Mouse (Mus musculus) 3T3-L1 (cell line): ENCODE results near the gene Mcmbp.
A peak's percentile ranks its signal among the peaks of the same experiment; 100 is the strongest.
"Not testable (repeated sequence)": the region's sequence is repeated elsewhere in the genome, so short reads cannot be mapped to it uniquely, and the experiment has no call there.

ENCODE experiments used
- DNase-seq: peaks from one replicate; pipeline ENCODE4 v3.0.0-alpha.2; 2015; ENCODE audit warnings: low read depth, low spot score

Mcmbp gene

GRCm38 (mm10) chr7:128717991-128718390 is 22.3 kb downstream of the Mcmbp start:
- DNase-seq: no peak

- peak; percentile 69 for DNase-seq
Measured at GRCm38 (mm10) chr7:128705735-128706134, 34.6 kb downstream of the Mcmbp start.

GRCm38 (mm10) chr7:128699959-128700358 is 40.3 kb downstream of the Mcmbp start:
- DNase-seq: not testable (repeated sequence)

GRCm38 (mm10) chr7:128694848-128695247 is 45.4 kb downstream of the Mcmbp start:
- DNase-seq: no peak

- DNase-seq: no peak
Measured at GRCm38 (mm10) chr7:128692163-128692562, 48.1 kb downstream of the Mcmbp start.

- no peak for DNase-seq
Measured at GRCm38 (mm10) chr7:128690796-128691195, 49.5 kb downstream of the Mcmbp start.

- peak; percentile 66 for DNase-seq
Measured at GRCm38 (mm10) chr7:128690070-128690469, 50.2 kb downstream of the Mcmbp start.

- DNase-seq: no peak
Measured at GRCm38 (mm10) chr7:128689347-128689746, 50.9 kb downstream of the Mcmbp start.

- no peak for DNase-seq
Measured at GRCm38 (mm10) chr7:128687821-128688564, 52.3 kb downstream of the Mcmbp start.

GRCm38 (mm10) chr7:128678546-128678945 is 61.7 kb downstream of the Mcmbp start:
- no peak for DNase-seq

GRCm38 (mm10) chr7:128672408-128673010 is 67.8 kb downstream of the Mcmbp start:
- DNase-seq: peak; percentile 85

- DNase-seq: peak; percentile 70
Measured at GRCm38 (mm10) chr7:128671952-128672351, 68.3 kb downstream of the Mcmbp start.

GRCm38 (mm10) chr7:128668831-128669230 is 71.5 kb downstream of the Mcmbp start:
- no peak for DNase-seq

- no peak for DNase-seq
Measured at GRCm38 (mm10) chr7:128667788-128668187, 72.5 kb downstream of the Mcmbp start.

GRCm38 (mm10) chr7:128664861-128665377 is 75.4 kb downstream of the Mcmbp start:
- DNase-seq: no peak

GRCm38 (mm10) chr7:128663906-128664305 is 76.4 kb downstream of the Mcmbp start:
- DNase-seq: no peak

GRCm38 (mm10) chr7:128656970-128657369 is 83.3 kb downstream of the Mcmbp start:
- no peak for DNase-seq
